Mouse (Mus musculus) intestine, postnatal 0 days (tissue): ENCODE results near the gene Folr2. TPM values are rescaled to one million over a fixed set of nuclear protein-coding genes. Genes with fewer than 3 reads are reported as not detected.

Source experiments
- ATAC-seq: fragments of 200-750 bp; cut with Nextera tagmentation; 2 replicates; pipeline ENCODE4 v1.8.0; 2017; ENCODE audit warnings: mild to moderate bottlenecking, moderate TSS enrichment, moderate library complexity
- H3K27ac ChIP-seq: fragments of 300-500 bp; sonication (generic); 2 replicates; pipeline ENCODE4 v1.5.1; 2014; ENCODE audit warnings: mild to moderate bottlenecking, low read depth, low read length, moderate library complexity
- H3K27me3 ChIP-seq: fragments of 300-500 bp; sonication (generic); replicated peaks from 2 replicates; pipeline ENCODE4 v1.6.1; 2014; ENCODE audit warnings: low read length, mixed read lengths; ENCODE audit not compliant: control insufficient read depth, insufficient read depth
- H3K36me3 ChIP-seq: fragments of 300-500 bp; sonication (generic); 2 replicates; pipeline ENCODE4 v1.6.1; 2014; ENCODE audit warnings: mild to moderate bottlenecking, moderate library complexity; ENCODE audit not compliant: control insufficient read depth, insufficient read depth
- H3K4me1 ChIP-seq: fragments of 300-500 bp; sonication (generic); replicated peaks from 2 replicates; pipeline ENCODE4 v1.6.1; 2014; ENCODE audit warnings: antibody characterized with exemption, low read length, mixed read lengths; ENCODE audit not compliant: control insufficient read depth, insufficient read depth
- H3K4me2 ChIP-seq: fragments of 300-500 bp; sonication (generic); replicated peaks from 2 replicates; pipeline ENCODE4 v1.6.1; 2014; ENCODE audit warnings: low read depth, mild to moderate bottlenecking, moderate library complexity
- H3K4me3 ChIP-seq: fragments of 300-500 bp; sonication (generic); 2 replicates; pipeline ENCODE4 v1.5.1; 2014; ENCODE audit warnings: low read depth, low read length
- H3K9ac ChIP-seq: fragments of 300-500 bp; sonication (generic); 2 replicates; pipeline ENCODE4 v1.6.1; 2014; ENCODE audit warnings: mild to moderate bottlenecking, low read depth, low read length
- H3K9me3 ChIP-seq: fragments of 300-500 bp; sonication (generic); 2 replicates; pipeline ENCODE4 v1.6.1; 2016; ENCODE audit warnings: mixed run types; ENCODE audit not compliant: control insufficient read depth
- CTCF ChIP-seq: sonication (generic); IDR thresholded peaks from 2 replicates; pipeline ENCODE4 v1.5.1; 2016; ENCODE audit warnings: low read depth, mild to moderate bottlenecking, control low read depth, antibody characterized with exemption, moderate library complexity
- WGBS: fragments of 180-500 bp; shearing (Covaris S2); extraction: QIAGEN DNeasy Blood & Tissue Kit; methylation state at CpG from one replicate; pipeline ENCODE4 v1.1.7; 2014; 5-methylcytosine and 5-hydroxymethylcytosine counted together
- polyA plus RNA-seq: library from polyadenylated mRNA; unstranded; fragments of >200 nt; fragmentation: Nextera tagmentation; extraction: Ambion mirVana; gene quantifications from 2 replicates; pipeline ENCODE4 v1.2.1, GENCODE M21; 2015

Gene Folr2
- polyA plus RNA-seq, 1 experiment from 2014 or later = 1.1 TPM

DNA sequence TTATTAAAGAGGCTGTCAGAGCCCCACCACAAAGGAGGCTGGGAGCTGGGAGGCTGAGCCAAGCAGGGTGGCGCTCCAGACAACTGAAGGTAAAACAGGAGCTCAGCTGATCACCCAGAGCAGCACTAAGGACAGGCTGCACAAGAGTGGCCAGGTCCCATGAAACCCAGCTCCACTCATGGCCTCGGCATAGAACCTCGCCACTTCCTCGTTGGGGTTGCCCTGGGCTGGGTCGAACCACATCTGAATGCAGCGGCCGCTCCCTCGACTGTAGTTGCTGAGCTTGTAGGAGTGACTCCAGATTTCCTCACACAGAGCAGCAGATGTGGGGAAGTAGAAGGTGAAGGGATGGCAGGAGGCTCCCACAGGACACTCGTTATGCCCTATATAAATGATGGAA lies 1.4 kb upstream of the Folr2 start:
- no peak overlapping the region for H3K4me2 ChIP-seq
- no peak overlapping the region for H3K4me3 ChIP-seq
- H3K9ac ChIP-seq = no peak overlapping the region
- no peak for ATAC-seq
- H3K36me3 ChIP-seq = peaks cover 11% of the 10 kb centered on the region
- no peak overlapping the region for H3K27ac ChIP-seq
- H3K27me3 ChIP-seq = no peaks in the 10 kb centered on the region
- no peak for TF ChIP-seq CTCF
- no peaks in the 10 kb centered on the region for H3K9me3 ChIP-seq
- 71% methylated on average over 9 of the region's 9 CpGs for WGBS
- H3K4me1 ChIP-seq = no peaks in the 10 kb centered on the region

DNA sequence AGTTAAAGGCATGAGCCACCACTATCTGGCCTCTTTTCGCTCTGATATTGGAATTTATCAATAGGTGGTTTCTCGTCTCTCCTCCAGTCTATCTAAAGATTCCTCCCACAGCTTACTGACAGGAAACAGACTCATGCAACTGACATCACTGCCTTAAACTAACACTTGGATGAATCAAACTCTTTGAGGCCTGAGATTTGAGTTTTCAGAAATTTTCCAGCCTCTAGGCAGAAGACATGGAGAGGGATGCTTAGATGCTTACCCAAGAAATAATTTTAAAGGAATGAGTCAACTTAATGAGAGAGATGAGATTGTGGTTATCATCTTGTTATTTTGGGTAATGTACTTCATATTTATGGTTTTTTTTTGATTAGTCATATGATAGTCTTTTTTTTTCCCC lies 3.2 kb downstream of the Folr2 start:
- H3K4me2 ChIP-seq = no peak overlapping the region
- peaks cover 11% of the 10 kb centered on the region; the same call in 1 of the 2 replicates for H3K36me3 ChIP-seq
- TF ChIP-seq CTCF = no peak
- no peak overlapping the region for H3K27ac ChIP-seq
- no peak overlapping the region for H3K9ac ChIP-seq
- H3K4me1 ChIP-seq = no peaks in the 10 kb centered on the region
- no peak for ATAC-seq
- no peak overlapping the region for H3K4me3 ChIP-seq
- WGBS = 80% methylated on average over 2 of the region's 2 CpGs
- no peaks in the 10 kb centered on the region for H3K27me3 ChIP-seq
- no peaks in the 10 kb centered on the region for H3K9me3 ChIP-seq

DNA sequence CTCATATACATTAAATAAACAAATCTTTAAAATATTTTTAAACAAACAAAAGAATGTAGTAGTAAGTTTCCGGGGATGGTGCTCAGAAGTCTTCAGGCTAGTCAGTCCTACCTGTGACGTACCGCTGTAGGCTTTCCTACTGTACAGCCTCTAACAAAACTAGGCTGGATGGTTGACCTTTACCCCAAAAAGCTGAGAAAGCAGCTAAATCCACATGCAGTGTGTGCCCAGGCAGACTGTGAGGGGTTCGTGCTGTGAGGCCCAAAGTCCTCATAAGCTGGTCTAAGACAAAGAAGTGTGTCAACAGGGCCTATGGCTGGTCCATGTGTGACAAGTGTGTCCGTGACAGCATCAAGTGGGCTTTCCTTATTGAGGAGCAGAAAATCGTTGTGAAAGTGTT lies 4.1 kb downstream of the Folr2 start:
- 0 out of 2 replicates have a peak, but pooled peaks cover 7% of the 10 kb centered on the region for H3K36me3 ChIP-seq
- ATAC-seq = no peak
- no peaks in the 10 kb centered on the region for H3K9me3 ChIP-seq
- no peak overlapping the region for H3K4me3 ChIP-seq
- WGBS = 81% methylated on average over 6 of the region's 6 CpGs
- H3K27me3 ChIP-seq = no peaks in the 10 kb centered on the region
- no peaks in the 10 kb centered on the region for H3K4me1 ChIP-seq
- H3K27ac ChIP-seq = no peak overlapping the region
- H3K4me2 ChIP-seq = no peak overlapping the region
- TF ChIP-seq CTCF = no peak
- H3K9ac ChIP-seq = no peak overlapping the region

DNA sequence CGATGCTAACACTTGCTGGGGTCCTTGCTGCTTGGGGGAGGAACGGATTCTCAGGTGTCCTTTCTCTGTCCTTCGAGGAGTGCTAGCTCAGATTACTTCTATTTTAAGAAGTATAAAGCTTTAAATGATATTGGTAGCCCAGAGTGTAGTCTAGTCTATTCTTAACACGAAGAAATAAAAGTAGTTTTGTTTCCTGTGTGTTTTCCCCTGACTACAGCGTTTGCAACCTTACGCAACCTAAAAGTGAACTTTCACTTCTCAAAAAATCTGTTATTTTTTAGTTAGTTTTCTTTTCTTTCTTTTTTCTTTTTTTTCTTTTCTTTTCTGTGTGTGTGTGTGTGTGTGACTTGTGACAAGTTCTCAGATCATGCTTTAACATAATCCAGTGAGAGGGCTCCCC lies 5.3 kb downstream of the Folr2 start:
- 0 out of 2 replicates have a peak, but pooled peaks cover 4% of the 10 kb centered on the region for H3K36me3 ChIP-seq
- TF ChIP-seq CTCF = no peak
- no peak overlapping the region for H3K9ac ChIP-seq
- H3K27me3 ChIP-seq = no peaks in the 10 kb centered on the region
- 79% methylated on average over 6 of the region's 6 CpGs for WGBS
- H3K27ac ChIP-seq = no peak overlapping the region
- no peaks in the 10 kb centered on the region for H3K9me3 ChIP-seq
- no peak overlapping the region for H3K4me2 ChIP-seq
- H3K4me1 ChIP-seq = no peaks in the 10 kb centered on the region
- ATAC-seq = no peak
- no peak overlapping the region for H3K4me3 ChIP-seq

DNA sequence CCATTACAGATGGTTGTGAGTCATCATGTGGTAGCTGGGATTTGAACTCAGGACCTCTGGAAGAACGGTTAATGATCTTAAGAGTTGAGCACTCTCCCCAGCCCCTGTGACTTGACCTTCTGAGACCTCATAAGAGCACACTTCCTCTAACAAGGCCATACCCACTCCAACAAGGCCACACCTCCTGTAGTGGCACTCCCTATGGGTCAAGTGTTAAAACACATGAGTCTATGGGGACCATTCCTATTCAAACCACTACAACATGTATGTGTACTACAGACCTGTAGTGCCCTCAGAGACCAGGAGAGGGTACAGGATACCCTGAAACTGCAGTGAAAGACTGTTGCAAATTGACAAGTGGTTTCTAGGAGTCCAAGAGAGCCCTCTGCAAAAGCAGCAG lies 9.1 kb downstream of the Folr2 start:
- H3K9me3 ChIP-seq = no peaks in the 10 kb centered on the region
- no peaks in the 10 kb centered on the region for H3K27me3 ChIP-seq
- H3K9ac ChIP-seq = no peak overlapping the region
- no peak overlapping the region for H3K27ac ChIP-seq
- ATAC-seq = no peak
- TF ChIP-seq CTCF = no peak
- WGBS = 82% methylated on average over 1 of the region's 1 CpGs
- H3K4me2 ChIP-seq = no peak overlapping the region
- no peaks in the 10 kb centered on the region for H3K4me1 ChIP-seq
- no peaks in the 10 kb centered on the region for H3K36me3 ChIP-seq
- H3K4me3 ChIP-seq = no peak overlapping the region

DNA sequence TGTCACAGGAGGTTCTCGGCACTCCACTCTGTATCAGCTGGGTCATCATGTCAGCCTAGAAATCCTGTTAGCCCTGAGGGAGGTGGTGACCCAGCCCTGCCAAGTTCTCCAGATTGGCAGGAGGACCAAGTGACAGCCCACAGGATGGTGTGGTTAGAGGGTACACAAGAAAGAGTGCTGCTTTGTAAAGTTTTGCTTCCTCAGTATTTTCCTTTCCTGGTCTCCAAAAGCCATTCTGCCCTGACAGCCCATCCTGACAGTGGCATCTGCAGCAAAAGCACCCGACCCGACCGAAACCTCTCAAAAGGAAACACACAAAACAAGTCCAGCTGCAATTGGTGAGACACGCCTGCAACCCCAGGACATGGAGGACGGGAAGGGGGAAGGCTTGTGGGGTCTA lies 12.8 kb downstream of the Folr2 start:
- H3K9me3 ChIP-seq = no peaks in the 10 kb centered on the region
- H3K36me3 ChIP-seq = peaks cover 7% of the 10 kb centered on the region; the same call in 1 of the 2 replicates
- no peak overlapping the region for H3K9ac ChIP-seq
- no peaks in the 10 kb centered on the region for H3K27me3 ChIP-seq
- H3K4me1 ChIP-seq = no peaks in the 10 kb centered on the region
- TF ChIP-seq CTCF = no peak
- no peak overlapping the region for H3K27ac ChIP-seq
- ATAC-seq = no peak
- WGBS = 61% methylated on average over 6 of the region's 6 CpGs
- no peak overlapping the region for H3K4me2 ChIP-seq
- no peak overlapping the region for H3K4me3 ChIP-seq
